Comparison of ENCODE assay signal across 25 mouse cellular contexts in the genomic region with DNA sequence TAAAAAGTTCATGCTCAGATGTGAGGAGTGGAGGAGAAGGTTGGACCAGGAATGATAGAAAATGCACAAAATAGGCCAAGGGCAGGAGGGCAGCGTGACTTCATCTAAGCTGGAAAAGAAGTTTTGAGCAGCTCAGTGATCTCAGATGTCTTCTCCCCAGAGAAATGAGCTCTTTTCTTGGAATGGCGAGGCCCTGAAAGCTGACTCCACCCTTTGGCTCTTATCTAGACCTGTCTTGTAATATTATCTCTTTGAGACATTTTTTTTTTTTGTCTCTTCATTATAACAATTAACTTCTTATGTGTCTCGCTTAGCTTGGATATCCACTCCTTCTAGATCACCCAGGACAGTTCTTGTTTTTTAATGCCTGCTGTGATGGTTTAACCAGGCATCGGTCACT. TPM values are rescaled to one million over a fixed set of nuclear protein-coding genes. Genes with fewer than 3 reads are reported as not detected.
DNase-seq lines count a peak whose midpoint lies in the region; ATAC-seq and TF ChIP-seq lines count a peak whose summit lies in the region.
"Had no signal": no experiment of that assay in that cellular context is flagged by ENCODE, and none has a peak within 500 bp of the region (broad histone marks: within the 10 kb centered on the region; RNA-seq: fewer than 3 reads in every experiment).

No protein-coding gene starts in this region.

- ATAC-seq in erythroblast, adult 5-6 weeks (replicated peaks; ENCODE audit: low FRiP score, poor library complexity, severe bottlenecking): no peak
- ATAC-seq in intestine, embryonic 14.5 days (replicated peaks; ENCODE audit: low FRiP score, low TSS enrichment, low read depth): no peak
- no peak for ATAC-seq in intestine, postnatal 0 days
- ATAC-seq in liver, embryonic 15.5 days (ENCODE audit: insufficient read depth): peak; percentile 43
- ATAC-seq: intestine, embryonic 15.5 days; midbrain, embryonic 15.5 days had no signal

- no peak for TF ChIP-seq CTCF in intestine, postnatal 0 days (IDR thresholded peaks at IDR 0.05; ENCODE audit: low read depth)

- no peak overlapping the region for H3K9ac ChIP-seq in intestine, embryonic 14.5 days (ENCODE audit: low read length)
- H3K9ac ChIP-seq in intestine, postnatal 0 days (ENCODE audit: low read depth, low read length): no peak overlapping the region
- no peak overlapping the region for H3K9ac ChIP-seq in liver, embryonic 15.5 days
- H3K9ac ChIP-seq: hindbrain, embryonic 15.5 days; intestine, embryonic 15.5 days; limb, embryonic 13.5 days; lung, embryonic 14.5 days; midbrain, embryonic 15.5 days; neural tube, embryonic 12.5 days had no signal

- DNase-seq in intestine, embryonic 14.5 days (ENCODE audit: low spot score): peak; percentile 16
- no peak for DNase-seq in left cerebral cortex, adult 8-10 months (ENCODE audit: low spot score in 2 of 2)
- no peak for DNase-seq in thymus, adult 18-20 months
- DNase-seq in thymus, postnatal 0 days (ENCODE audit: low spot score): no peak
- DNase-seq: adrenal gland, postnatal 14 days; cerebellum, adult 11 months; cerebellum, adult 9-11 months; heart, adult 2 months; kidney, adult 9 months; kidney, postnatal 14 days; lung, embryonic 14.5 days; lung, postnatal 36 days; right cerebral cortex, postnatal 25 days; thymus, postnatal 4 days had no signal

- 93% methylated on average over 4 of the region's 4 CpGs for WGBS in intestine, embryonic 14.5 days
- 86% methylated on average over 4 of the region's 4 CpGs for WGBS in intestine, postnatal 0 days
- 28% methylated on average over 4 of the region's 4 CpGs for WGBS in liver, embryonic 15.5 days (ENCODE audit: insufficient replicate concordance)

- H3K9me3 ChIP-seq in erythroblast, embryonic 14.5 days (ENCODE audit: control insufficient read depth, low read length): no peaks in the 10 kb centered on the region
- H3K9me3 ChIP-seq in intestine, embryonic 14.5 days (ENCODE audit: control insufficient read depth, low read length): no peaks in the 10 kb centered on the region
- no peaks in the 10 kb centered on the region for H3K9me3 ChIP-seq in intestine, postnatal 0 days (ENCODE audit: control insufficient read depth)
- no peaks in the 10 kb centered on the region for H3K9me3 ChIP-seq in liver, embryonic 15.5 days (replicated peaks)
- H3K9me3 ChIP-seq: embryonic facial prominence, embryonic 10.5 days; hindbrain, embryonic 15.5 days; intestine, embryonic 15.5 days; limb, embryonic 13.5 days; midbrain, embryonic 15.5 days; neural tube, embryonic 12.5 days had no signal

- no peak overlapping the region for H3K27ac ChIP-seq in intestine, embryonic 14.5 days (ENCODE audit: low read depth)
- H3K27ac ChIP-seq in intestine, postnatal 0 days (ENCODE audit: low read depth, low read length): no peak overlapping the region
- peak overlapping the region; percentile 64 for H3K27ac ChIP-seq in liver, embryonic 15.5 days (replicated peaks)
- H3K27ac ChIP-seq: embryonic facial prominence, embryonic 10.5 days; heart, adult 2 months; hindbrain, embryonic 15.5 days; intestine, embryonic 15.5 days; layer of hippocampus, adult 2 months; limb, embryonic 13.5 days; midbrain, embryonic 15.5 days; neural tube, embryonic 12.5 days had no signal

- peaks cover 71% of the 10 kb centered on the region for H3K4me1 ChIP-seq in erythroblast, embryonic 14.5 days (ENCODE audit: control insufficient read depth)
- H3K4me1 ChIP-seq in intestine, embryonic 14.5 days (replicated peaks; ENCODE audit: control insufficient read depth, insufficient read depth, low read length): no peaks in the 10 kb centered on the region
- no peaks in the 10 kb centered on the region for H3K4me1 ChIP-seq in intestine, postnatal 0 days (replicated peaks; ENCODE audit: control insufficient read depth, insufficient read depth, low read length)
- H3K4me1 ChIP-seq in liver, embryonic 15.5 days (replicated peaks): peaks cover 58% of the 10 kb centered on the region

- no peak overlapping the region for H3K4me2 ChIP-seq in intestine, embryonic 14.5 days (ENCODE audit: low read length)
- H3K4me2 ChIP-seq in intestine, postnatal 0 days (replicated peaks; ENCODE audit: low read depth): no peak overlapping the region
- peak overlapping the region; percentile 49 for H3K4me2 ChIP-seq in liver, embryonic 15.5 days
- H3K4me2 ChIP-seq: hindbrain, embryonic 15.5 days; intestine, embryonic 15.5 days; limb, embryonic 13.5 days; lung, embryonic 14.5 days; midbrain, embryonic 15.5 days; neural tube, embryonic 12.5 days had no signal

- H3K36me3 ChIP-seq in erythroblast, embryonic 14.5 days (ENCODE audit: control insufficient read depth): peaks cover 37% of the 10 kb centered on the region
- H3K36me3 ChIP-seq in intestine, embryonic 14.5 days (ENCODE audit: control insufficient read depth, insufficient read depth, low read length): no peaks in the 10 kb centered on the region
- no peaks in the 10 kb centered on the region for H3K36me3 ChIP-seq in intestine, postnatal 0 days (ENCODE audit: control insufficient read depth, insufficient read depth)
- H3K36me3 ChIP-seq in liver, embryonic 15.5 days (replicated peaks): no peaks in the 10 kb centered on the region
- H3K36me3 ChIP-seq: embryonic facial prominence, embryonic 10.5 days; hindbrain, embryonic 15.5 days; intestine, embryonic 15.5 days; limb, embryonic 13.5 days; midbrain, embryonic 15.5 days; neural tube, embryonic 12.5 days had no signal

- H3K4me3 ChIP-seq in erythroblast, embryonic 14.5 days (replicated peaks): peak overlapping the region; percentile 17
- H3K4me3 ChIP-seq in intestine, embryonic 14.5 days (ENCODE audit: low read depth, low read length): no peak overlapping the region
- no peak overlapping the region for H3K4me3 ChIP-seq in intestine, postnatal 0 days (ENCODE audit: low read depth, low read length)
- H3K4me3 ChIP-seq in liver, embryonic 15.5 days (replicated peaks): no peak overlapping the region
- H3K4me3 ChIP-seq: embryonic facial prominence, embryonic 10.5 days; heart, adult 2 months; hindbrain, embryonic 15.5 days; intestine, embryonic 15.5 days; layer of hippocampus, adult 2 months; limb, embryonic 13.5 days; midbrain, embryonic 15.5 days; neural tube, embryonic 12.5 days had no signal

- 0 out of 2 replicates have a peak, but pooled peaks cover 2% of the 10 kb centered on the region for H3K27me3 ChIP-seq in erythroblast, embryonic 14.5 days (ENCODE audit: control insufficient read depth)
- no peaks in the 10 kb centered on the region for H3K27me3 ChIP-seq in intestine, embryonic 14.5 days (replicated peaks; ENCODE audit: control insufficient read depth, insufficient read depth, low read length)
- H3K27me3 ChIP-seq in intestine, postnatal 0 days (replicated peaks; ENCODE audit: control insufficient read depth, insufficient read depth, low read length): no peaks in the 10 kb centered on the region
- peaks cover 6% of the 10 kb centered on the region; the same call in 1 of the 2 replicates for H3K27me3 ChIP-seq in liver, embryonic 15.5 days
- H3K27me3 ChIP-seq: hindbrain, embryonic 15.5 days; intestine, embryonic 15.5 days; midbrain, embryonic 15.5 days; neural tube, embryonic 12.5 days had no signal

RNA-seq across cellular contexts. Expression of gene Kif2a, which starts 53.0 kb away (rescaled TPM):
- 3.5 and 6.6 TPM in 2 replicates for polyA plus RNA-seq in erythroblast, embryonic 14.5 days (2012)
- total RNA-seq in erythroblast, adult 5-6 weeks (2015; ENCODE audit: low replicate concordance): 213 and 257 TPM in 2 replicates
- 160 and 229 TPM in 2 replicates for total RNA-seq in erythroblast, adult 5-6 weeks (2017; ENCODE audit: low replicate concordance)
- polyA plus RNA-seq in intestine, embryonic 14.5 days (2014; fragmentation: Nextera tagmentation; extraction: Ambion mirVana): 15.5 and 16.5 TPM in 2 replicates
- 20.6 and 23.1 TPM in 2 replicates for polyA plus RNA-seq in intestine, postnatal 0 days (2015; fragmentation: Nextera tagmentation; extraction: Ambion mirVana)
- polyA plus RNA-seq in liver, embryonic 15.5 days (2015; fragmentation: Nextera tagmentation; extraction: Ambion mirVana): 23.1 and 30.6 TPM in 2 replicates
- 10 to 100 TPM; 77.4 to 94.3 (median 88.1) TPM for total RNA-seq in left cerebral cortex, adult 8-10 months (2022)
- polyA plus RNA-seq in thymus, postnatal 0 days (2015; fragmentation: Nextera tagmentation; extraction: Ambion mirVana): 26.9 and 35.4 TPM in 2 replicates
